Mouse (Mus musculus): ENCODE measurements at regions not wholly inside any gene's neighbourhood (a gene's known extent, or its start where the extent isn't known, plus 50 kb on each side); places are given as distances from the start of the nearest gene placed in this dataset.
A peak's percentile ranks its signal among the peaks of the same experiment; 100 is the strongest.

GRCm38 (mm10) chr5:76413886-76414285 is 50.3 kb upstream of the Nmu start:
- DNase-seq (ENCODE audit: inconsistent ontology term), result no peak

- no peak for DNase-seq (ENCODE audit: inconsistent ontology term)
Observed at GRCm38 (mm10) chr5:76416256-76416655, 52.7 kb upstream of the Nmu start.

GRCm38 (mm10) chr5:76417137-76417536 is 53.5 kb upstream of the Nmu start:
- no peak for DNase-seq (ENCODE audit: inconsistent ontology term)

GRCm38 (mm10) chr5:76418901-76419823 is 55.6 kb upstream of the Nmu start:
- peak; percentile 79 for DNase-seq (ENCODE audit: inconsistent ontology term)

- DNase-seq (ENCODE audit: inconsistent ontology term), result no peak
Observed at GRCm38 (mm10) chr5:76419841-76420240, 56.3 kb upstream of the Nmu start.

- no peak for DNase-seq (ENCODE audit: inconsistent ontology term)
Observed at GRCm38 (mm10) chr5:76420606-76421005, 57.0 kb upstream of the Nmu start.

- no peak for DNase-seq (ENCODE audit: inconsistent ontology term)
Observed at GRCm38 (mm10) chr5:76423593-76423992, 60.0 kb upstream of the Nmu start.

- DNase-seq (ENCODE audit: inconsistent ontology term), result peak; percentile 17
Observed at GRCm38 (mm10) chr5:76425680-76426079, 58.2 kb upstream of the Gm7271 start.

GRCm38 (mm10) chr5:76427581-76427980 is 56.3 kb upstream of the Gm7271 start:
- no peak for DNase-seq (ENCODE audit: inconsistent ontology term)

- no peak for DNase-seq (ENCODE audit: inconsistent ontology term)
Observed at GRCm38 (mm10) chr5:76429441-76429840, 54.4 kb upstream of the Gm7271 start.

GRCm38 (mm10) chr5:76433623-76434022 is 50.2 kb upstream of the Gm7271 start:
- no peak for DNase-seq (ENCODE audit: inconsistent ontology term)
